Mouse (Mus musculus) forebrain, postnatal 0 days (tissue): Measurements from ENCODE around the gene Fam90a1b. TPM values are rescaled to one million over a fixed set of nuclear protein-coding genes. Genes with fewer than 3 reads are reported as not detected.

Experiments used
- ATAC-seq: fragments of 200-750 bp; cut with Nextera tagmentation; 2 replicates; pipeline ENCODE4 v1.8.0; 2017; ENCODE audit warnings: mild to moderate bottlenecking, moderate library complexity
- DNase-seq: peaks from one replicate; pipeline ENCODE4 v3.0.0-alpha.2; 2015
- H3K27ac ChIP-seq: fragments of 300-500 bp; sonication (generic); 2 replicates; pipeline ENCODE4 v1.5.1; 2014; ENCODE audit warnings: low read depth, mild to moderate bottlenecking, antibody characterized with exemption, low read length, moderate library complexity, mixed read lengths
- H3K27me3 ChIP-seq: fragments of 300-500 bp; sonication (generic); 2 replicates; pipeline ENCODE4 v1.6.1; 2014; ENCODE audit warnings: mild to moderate bottlenecking, low read length, mixed read lengths; ENCODE audit not compliant: insufficient read depth
- H3K36me3 ChIP-seq: fragments of 300-500 bp; sonication (generic); 2 replicates; pipeline ENCODE4 v1.6.1; 2014; ENCODE audit warnings: mild to moderate bottlenecking, moderate library complexity; ENCODE audit not compliant: insufficient read depth
- H3K4me1 ChIP-seq: fragments of 300-500 bp; sonication (generic); 2 replicates; pipeline ENCODE4 v1.6.1; 2014; ENCODE audit warnings: antibody characterized with exemption; ENCODE audit not compliant: insufficient read depth
- H3K4me2 ChIP-seq: fragments of 300-500 bp; sonication (generic); 2 replicates; pipeline ENCODE4 v1.6.1; 2014; ENCODE audit warnings: low read depth, mild to moderate bottlenecking, moderate library complexity
- H3K4me3 ChIP-seq: fragments of 300-500 bp; sonication (generic); 2 replicates; pipeline ENCODE4 v1.5.1; 2014; ENCODE audit warnings: low read depth, low read length, mixed read lengths
- H3K9ac ChIP-seq: fragments of 300-500 bp; sonication (generic); 2 replicates; pipeline ENCODE4 v1.6.1; 2014; ENCODE audit warnings: mild to moderate bottlenecking
- H3K9me3 ChIP-seq: fragments of 300-500 bp; sonication (generic); 2 replicates; pipeline ENCODE4 v1.6.1; 2016; ENCODE audit warnings: low read length
- CTCF ChIP-seq: sonication (generic); IDR thresholded peaks from 2 replicates; pipeline ENCODE4 v1.5.1; 2016; ENCODE audit warnings: antibody characterized with exemption, control low read depth, low read depth
- WGBS: fragments of 180-500 bp; shearing (Covaris S2); extraction: QIAGEN DNeasy Blood & Tissue Kit; methylation state at CpG from one replicate; pipeline ENCODE4 v1.1.7; 2014; 5-methylcytosine and 5-hydroxymethylcytosine counted together
- microRNA-seq, 2 experiments: library from miRNA; unstranded; fragments of <30 nt; microRNA quantifications; one replicate each; pipeline ENCODE4; 2016
- polyA plus RNA-seq: library from polyadenylated mRNA; unstranded; fragments of >200 nt; fragmentation: Nextera tagmentation; extraction: Ambion mirVana; gene quantifications from 2 replicates; pipeline ENCODE4 v1.2.1, GENCODE M21; 2015
- total RNA-seq: library from RNA; depleted of rRNA; stranded (reverse); fragments of >200 nt; gene quantifications from 2 replicates; pipeline ENCODE4 v1.2.3, GENCODE M21; 2014; rRNA removed

The Fam90a1b gene
- total and polyA plus RNA-seq, 2 experiments from 2014 or later: 0.24 to 0.39 TPM

DNA sequence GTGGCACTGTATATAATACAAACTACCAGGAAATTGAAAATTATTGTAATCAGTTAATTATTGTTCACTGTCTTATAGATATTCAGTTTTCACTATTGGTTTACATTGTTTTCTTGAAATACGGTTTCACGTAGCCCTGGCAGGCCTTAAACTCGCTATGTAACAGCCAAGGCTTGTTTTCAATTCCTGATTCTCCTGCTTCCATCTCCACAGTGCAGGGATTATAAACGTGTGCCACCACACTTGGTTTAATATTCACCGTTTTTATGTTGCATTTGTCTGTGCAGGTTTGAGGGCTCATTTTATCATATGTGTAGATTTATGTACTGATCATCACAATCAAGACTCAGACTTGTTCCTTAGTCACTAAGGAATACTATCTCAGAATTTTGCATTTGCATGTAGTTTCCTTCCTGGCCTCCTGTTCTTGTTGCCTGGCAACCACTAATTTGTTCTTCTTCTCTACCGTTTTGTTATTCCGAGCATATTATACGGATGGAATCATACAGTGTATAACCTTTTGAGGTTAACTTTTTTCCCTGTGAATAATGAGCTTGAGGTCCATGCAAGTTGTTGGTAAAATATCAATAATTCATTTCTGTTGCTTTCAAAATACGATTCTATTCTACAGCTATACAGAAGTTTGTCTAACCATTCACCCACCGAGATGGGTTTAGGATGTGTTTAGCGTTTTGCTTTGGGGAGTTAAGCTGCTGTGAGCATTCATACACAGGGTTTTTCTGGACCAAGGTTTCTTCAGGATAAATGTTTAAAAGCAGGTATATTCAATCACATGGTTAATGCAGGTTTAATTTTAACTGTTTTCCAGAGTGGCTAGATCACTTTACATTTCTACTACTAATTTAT lies 45.3 kb downstream of the Fam90a1b start:
- no peak overlapping the region for H3K4me3 ChIP-seq
- DNase-seq (peak; percentile 50), ATAC-seq (peak; percentile 89)
- WGBS: 42% methylated on average over 11 of the region's 11 CpGs
- H3K4me2 ChIP-seq: no peak overlapping the region
- H3K4me1 ChIP-seq: no peaks in the 10 kb centered on the region
- H3K9ac ChIP-seq: no peak overlapping the region
- H3K27ac ChIP-seq: peak overlapping the region; percentile 54
- no peaks in the 10 kb centered on the region for H3K27me3 ChIP-seq
- no peak for TF ChIP-seq CTCF
- H3K36me3 ChIP-seq: no peaks in the 10 kb centered on the region
- H3K9me3 ChIP-seq: no peaks in the 10 kb centered on the region

Small RNA genes within 50 kb of the gene (microRNA-seq; reads per million reads assigned to microRNA genes)
- 0 reads per million in 2 experiments for gene Gm44477

Other genes with a start within 250 kb of the Fam90a1b start
- gene Zfx, start 243.1 kb downstream of the Fam90a1b start, total RNA-seq: 27.3 and 41.9 TPM in 2 replicates
- gene Zfx, start 243.1 kb downstream of the Fam90a1b start, polyA plus RNA-seq: 12.7 and 18.2 TPM in 2 replicates
- gene Eif2s3x, start 153.9 kb downstream of the Fam90a1b start, total RNA-seq: 212 and 233 TPM in 2 replicates
- 68.4 and 94.9 TPM in 2 replicates for gene Eif2s3x, start 153.9 kb downstream of the Fam90a1b start, polyA plus RNA-seq
- 14.8 and 20.5 TPM in 2 replicates for gene Klhl15, start 132.2 kb downstream of the Fam90a1b start, total RNA-seq
- 6.1 and 7.3 TPM in 2 replicates for gene Klhl15, start 132.2 kb downstream of the Fam90a1b start, polyA plus RNA-seq
- gene Apoo, start 340 bp upstream of the Fam90a1b start, total RNA-seq: 69.9 and 76.6 TPM in 2 replicates
- gene Apoo, start 340 bp upstream of the Fam90a1b start, polyA plus RNA-seq: 142 and 156 TPM in 2 replicates
- gene Maged1, start 175.4 kb upstream of the Fam90a1b start, total RNA-seq: 933 and 1,158 TPM in 2 replicates
- gene Maged1, start 175.4 kb upstream of the Fam90a1b start, polyA plus RNA-seq: 829 and 838 TPM in 2 replicates